Mouse (Mus musculus): ENCODE measurements around the gene Rsph1. TPM values are rescaled to one million over a fixed set of nuclear protein-coding genes. Genes with fewer than 3 reads are reported as not detected.

Rsph1 gene
- polyA plus RNA-seq, 1 experiment from 2014 or later = 6.7 TPM

DNA sequence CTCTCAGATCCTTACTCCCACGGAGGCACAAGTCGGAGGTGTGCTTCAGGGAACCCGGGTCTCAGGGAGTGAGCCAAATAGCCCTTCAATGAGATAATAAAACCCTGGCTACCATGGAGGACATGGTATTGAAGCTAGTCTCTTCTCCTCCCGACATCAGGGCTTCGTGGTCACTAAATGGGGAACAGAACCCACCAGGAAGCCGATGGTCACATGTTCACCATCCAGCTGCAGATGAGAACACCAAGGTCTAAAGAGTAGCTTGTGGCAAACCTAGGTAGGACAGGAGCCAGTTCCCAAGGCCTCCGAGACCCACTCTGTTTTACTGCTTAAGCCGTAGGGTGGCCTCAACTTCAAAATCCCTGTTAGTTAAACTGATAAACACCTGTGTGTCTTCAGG lies 68.5 kb downstream of the Rsph1 start:
- ATAC-seq (replicated peaks) = no peak
- no peaks in the 10 kb centered on the region for H3K4me1 ChIP-seq
- WGBS = 94% methylated on average over 8 of the region's 8 CpGs

DNA sequence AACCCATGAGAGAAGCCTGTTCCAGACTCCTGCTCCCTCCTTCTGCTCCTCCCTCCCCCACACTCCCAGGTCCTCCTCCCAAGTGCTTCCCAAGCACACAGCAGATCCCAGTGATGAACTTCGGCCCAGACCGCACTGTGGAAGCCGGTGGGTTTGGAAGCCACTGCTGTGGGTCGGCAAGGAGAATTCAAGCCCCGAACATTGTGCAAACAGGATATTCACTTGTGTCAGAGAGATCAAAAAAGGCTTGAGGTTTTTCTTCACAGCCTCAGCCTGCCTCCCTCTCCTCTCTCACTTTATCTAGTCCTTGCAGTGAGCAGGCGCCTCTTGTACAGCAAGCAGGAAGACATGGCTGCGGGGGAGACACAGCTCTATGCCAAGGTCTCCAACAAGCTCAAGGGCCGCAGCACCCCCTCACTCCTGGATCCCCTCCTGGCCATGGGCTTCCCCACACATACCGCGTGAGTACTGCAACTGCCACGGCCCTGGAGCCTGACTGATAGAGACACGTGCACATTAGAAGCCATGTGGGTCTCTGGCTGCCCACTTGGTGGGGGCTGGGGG lies 69.3 kb downstream of the Rsph1 start, which contains the start of gene Ubash3a:
Gene Ubash3a (plus strand): TSS at position 103 of the 564 bp plus-strand sequence.
- H3K27me3 ChIP-seq = no peaks in the 10 kb centered on the region
- H3K36me3 ChIP-seq = no peaks in the 10 kb centered on the region
- no peak within 1 kb of the TSS for H3K9ac ChIP-seq (replicated peaks)
- WGBS = 86% methylated on average over 12 of the region's 12 CpGs
- no peak within 1 kb of the TSS for H3K27ac ChIP-seq (replicated peaks)
- H3K4me1 ChIP-seq = no peaks in the 10 kb centered on the region
- H3K4me3 ChIP-seq = no peak within 1 kb of the TSS
- no peak for ATAC-seq (replicated peaks)
- no peak within 1 kb of the TSS for H3K4me2 ChIP-seq (replicated peaks)
- H3K9me3 ChIP-seq = no peaks in the 10 kb centered on the region

More for the DNA sequence above, 68.5 kb downstream of the Rsph1 start:
- no peaks in the 10 kb centered on the region for H3K36me3 ChIP-seq
- H3K27ac ChIP-seq (replicated peaks) = no peak overlapping the region
- no peaks in the 10 kb centered on the region for H3K27me3 ChIP-seq
- no peak overlapping the region for H3K4me3 ChIP-seq
- H3K9me3 ChIP-seq = no peaks in the 10 kb centered on the region
- H3K9ac ChIP-seq (replicated peaks) = no peak overlapping the region
- H3K4me2 ChIP-seq (replicated peaks) = no peak overlapping the region

Other genes with a start within 250 kb of the Rsph1 start
- 20.2 and 20.8 TPM in 2 replicates for gene Abcg1, start 219.7 kb downstream of the Rsph1 start, polyA plus RNA-seq (2015; fragmentation: Nextera tagmentation; extraction: Ambion mirVana)
- 0.39 TPM in 1 of 2 replicates, not detected in the other for gene Tff3, start 147.7 kb downstream of the Rsph1 start, polyA plus RNA-seq (2015; fragmentation: Nextera tagmentation; extraction: Ambion mirVana)
- gene Tff2, start 133.1 kb downstream of the Rsph1 start, polyA plus RNA-seq (2015; fragmentation: Nextera tagmentation; extraction: Ambion mirVana) = not detected in 2 replicates
- not detected in 2 replicates for gene Tff1, start 112.1 kb downstream of the Rsph1 start, polyA plus RNA-seq (2015; fragmentation: Nextera tagmentation; extraction: Ambion mirVana)
- not detected in 2 replicates for gene Tmprss3, start 78.4 kb downstream of the Rsph1 start, polyA plus RNA-seq (2015; fragmentation: Nextera tagmentation; extraction: Ambion mirVana)
- gene Ubash3a, start 69.5 kb downstream of the Rsph1 start, polyA plus RNA-seq (2015; fragmentation: Nextera tagmentation; extraction: Ambion mirVana) = 0.03 TPM in 1 of 2 replicates, not detected in the other
- gene Slc37a1, start 9.4 kb upstream of the Rsph1 start, polyA plus RNA-seq (2015; fragmentation: Nextera tagmentation; extraction: Ambion mirVana) = 12.5 and 14.9 TPM in 2 replicates
- gene Pde9a, start 108.8 kb upstream of the Rsph1 start, polyA plus RNA-seq (2015; fragmentation: Nextera tagmentation; extraction: Ambion mirVana) = 58.4 and 59.6 TPM in 2 replicates
- gene Wdr4, start 242.6 kb upstream of the Rsph1 start, polyA plus RNA-seq (2015; fragmentation: Nextera tagmentation; extraction: Ambion mirVana) = 40.3 and 41.5 TPM in 2 replicates
- 334 and 349 TPM in 2 replicates for gene Ndufv3, start 242.7 kb upstream of the Rsph1 start, polyA plus RNA-seq (2015; fragmentation: Nextera tagmentation; extraction: Ambion mirVana)

All from forebrain, embryonic 15.5 days (tissue).